Mouse (Mus musculus) urinary bladder, postnatal 4 days (tissue): ENCODE measurements around the gene Ash1l.
A peak's percentile ranks its signal among the peaks of the same experiment; 100 is the strongest.

ENCODE experiments used
- DNase-seq, 2 experiments: peaks; one replicate each; pipeline ENCODE4 v3.0.0; 2021 to 2022; ENCODE audit warnings: low spot score in 2 of 2

Gene Ash1l

GRCm38 (mm10) chr3:88950576-88951326, at the start of gene Ash1l, which contains the start of gene Dap3:
TSS of gene Ash1l (plus strand) at chr3:88950622.
TSS of gene Dap3 (minus strand) at chr3:88951181.
- peak; percentile 73 to 74 for DNase-seq

- DNase-seq: no peak
Observed at GRCm38 (mm10) chr3:88904803-88905202, 45.6 kb upstream of the Ash1l start.

GRCm38 (mm10) chr3:88905209-88905608, 45.2 kb upstream of the Ash1l start:
- DNase-seq: no peak

- DNase-seq: no peak
Observed at GRCm38 (mm10) chr3:88905741-88906140, 44.7 kb upstream of the Ash1l start.

- DNase-seq: no peak
Observed at GRCm38 (mm10) chr3:88906393-88907159, 43.8 kb upstream of the Ash1l start.

GRCm38 (mm10) chr3:88912585-88912984, 37.8 kb upstream of the Ash1l start:
- no peak for DNase-seq

GRCm38 (mm10) chr3:88913511-88914383, 36.7 kb upstream of the Ash1l start, which contains the start of gene Msto1:
TSS of gene Msto1 (minus strand) at chr3:88913999.
- DNase-seq: peak; percentile 86 to 91

- no peak for DNase-seq
Observed at GRCm38 (mm10) chr3:88914384-88914810, 36.0 kb upstream of the Ash1l start.

GRCm38 (mm10) chr3:88918981-88919380, 31.4 kb upstream of the Ash1l start:
- DNase-seq: no peak

GRCm38 (mm10) chr3:88921411-88921810, 29.0 kb upstream of the Ash1l start:
- no peak for DNase-seq

GRCm38 (mm10) chr3:88923989-88924591, 26.3 kb upstream of the Ash1l start:
- DNase-seq: peak in 1 of 2 experiments; percentile 57

GRCm38 (mm10) chr3:88925651-88926050, 24.8 kb upstream of the Ash1l start:
- DNase-seq: no peak

- DNase-seq: no peak
Observed at GRCm38 (mm10) chr3:88929501-88929900, 20.9 kb upstream of the Ash1l start.

- no peak for DNase-seq
Observed at GRCm38 (mm10) chr3:88939071-88939470, 11.4 kb upstream of the Ash1l start.

- DNase-seq: no peak
Observed at GRCm38 (mm10) chr3:88939749-88940148, 10.7 kb upstream of the Ash1l start.

GRCm38 (mm10) chr3:88942316-88942880, 8.0 kb upstream of the Ash1l start:
- no peak for DNase-seq

- DNase-seq: no peak
Observed at GRCm38 (mm10) chr3:88944109-88944508, 6.3 kb upstream of the Ash1l start.

GRCm38 (mm10) chr3:88949786-88950575, 441 bp upstream of the Ash1l start:
- peak; percentile 89 to 94 for DNase-seq

GRCm38 (mm10) chr3:88951327-88951800, 942 bp downstream of the Ash1l start:
- no peak for DNase-seq

- no peak for DNase-seq
Observed at GRCm38 (mm10) chr3:88953246-88953645, 2.8 kb downstream of the Ash1l start.
